Mouse (Mus musculus) testis, postnatal 10 days (tissue): ENCODE measurements around the gene Tymp.

ENCODE experiments used
- DNase-seq: peaks from one replicate; pipeline ENCODE4 v3.0.0; 2021; ENCODE audit warnings: low spot score

The Tymp gene

GRCm38 (mm10) chr15:89326441-89326840 is 50.4 kb downstream of the Tymp start:
- no peak for DNase-seq

GRCm38 (mm10) chr15:89323656-89324055 is 53.2 kb downstream of the Tymp start:
- no peak for DNase-seq

GRCm38 (mm10) chr15:89322670-89323522 is 53.9 kb downstream of the Tymp start, which contains the start of gene Adm2:
Gene Adm2 (plus strand): TSS chr15:89322720.
- peak; percentile 43 for DNase-seq
